Mouse (Mus musculus): ENCODE data around the gene Zfp36l1. TPM values are rescaled to one million over a fixed set of nuclear protein-coding genes. Genes with fewer than 3 reads are reported as not detected.
A peak's percentile ranks its signal among the peaks of the same experiment; 100 is the strongest.

The Zfp36l1 gene
- polyA plus RNA-seq (2012; rRNA removed) = 141 and 167 TPM in 2 replicates

DNA sequence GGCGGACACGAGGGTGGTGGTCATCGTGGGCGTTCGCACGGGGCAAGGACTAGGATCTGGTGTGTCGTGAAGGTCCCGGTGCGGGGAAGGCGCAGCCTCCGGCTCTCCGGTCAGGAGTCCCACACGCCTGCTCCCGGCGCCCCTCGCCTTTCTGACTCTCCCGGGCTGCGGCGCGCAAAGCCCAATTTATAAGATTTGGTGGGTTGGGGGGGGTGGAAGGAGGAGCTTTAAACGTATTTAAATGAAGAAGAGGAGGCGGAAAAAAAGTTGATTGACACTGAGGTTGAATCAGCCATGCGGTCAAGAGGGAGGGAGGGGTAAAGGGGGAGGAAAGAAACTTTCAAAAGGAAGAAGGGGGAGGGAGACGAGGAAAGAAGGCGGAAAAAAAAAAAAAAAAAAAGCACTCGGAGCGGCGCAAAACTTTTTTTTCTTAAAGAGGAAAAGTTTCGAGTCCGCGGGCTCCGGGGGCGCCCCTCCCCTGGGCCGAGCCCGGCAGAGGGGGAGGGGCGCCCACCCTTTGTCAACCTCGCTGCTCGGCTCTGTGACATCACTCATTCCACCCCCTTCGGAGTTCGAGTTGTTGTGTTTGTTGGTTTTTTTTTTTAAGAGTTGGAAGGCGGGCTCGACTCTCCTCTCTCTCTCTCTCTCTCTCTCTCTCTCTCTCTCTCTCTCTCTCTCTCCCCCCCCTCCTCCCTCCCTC, at the start of gene Zfp36l1:
Gene Zfp36l1, minus strand, starts transcription at position 162 of the 700 bp plus-strand sequence.
- peak; percentile 99 for DNase-seq (ENCODE audit: low spot score)

DNA sequence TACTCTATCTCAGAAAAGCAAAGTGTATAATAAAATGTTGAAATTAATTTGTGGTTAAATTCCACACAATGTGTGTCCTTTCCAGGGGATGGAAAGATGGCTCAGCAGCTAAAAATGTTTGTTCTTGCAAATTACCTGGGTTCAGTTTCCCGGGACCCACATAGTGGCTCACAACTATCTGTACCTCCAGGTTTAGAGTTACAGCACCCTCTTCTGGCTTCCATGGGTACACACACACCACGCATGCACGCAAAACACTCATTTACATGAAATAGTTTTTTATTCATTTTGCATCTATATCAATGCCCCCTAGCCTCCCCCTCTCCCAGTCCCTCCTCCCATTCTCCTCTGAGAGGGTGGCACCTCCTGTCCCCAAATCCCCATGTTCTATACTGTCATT, 49.6 kb upstream of the Zfp36l1 start:
- DNase-seq (ENCODE audit: low spot score) = no peak

DNA sequence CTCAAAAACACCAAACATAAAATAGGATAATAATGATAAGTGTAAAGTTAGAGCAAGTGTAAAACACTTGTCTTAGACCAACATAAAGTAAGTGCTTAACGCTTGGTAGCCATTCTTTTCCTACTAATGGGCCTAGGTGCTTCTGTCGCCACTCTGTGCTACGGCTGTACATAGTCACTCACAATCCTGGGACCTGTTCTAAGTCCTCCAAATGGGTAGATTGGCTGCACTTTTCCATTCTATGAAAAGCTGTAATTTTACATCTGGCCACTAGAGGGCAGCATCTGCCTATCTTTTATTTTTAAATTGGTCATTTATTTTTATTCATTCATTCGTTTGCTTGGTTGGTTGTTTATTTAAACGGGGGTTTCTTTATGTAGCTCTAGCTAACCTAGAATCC, 44.9 kb upstream of the Zfp36l1 start:
- no peak for DNase-seq (ENCODE audit: low spot score)

GRCm38 (mm10) chr12:80153687-80154326, 41.0 kb upstream of the Zfp36l1 start:
- DNase-seq (ENCODE audit: low spot score) = no peak

- DNase-seq (ENCODE audit: low spot score) = no peak
These were observed 40.3 kb upstream of the Zfp36l1 start for GRCm38 (mm10) chr12:80153078-80153477.

GRCm38 (mm10) chr12:80151821-80152220, 39.0 kb upstream of the Zfp36l1 start:
- no peak for DNase-seq (ENCODE audit: low spot score)

GRCm38 (mm10) chr12:80150624-80151023, 37.8 kb upstream of the Zfp36l1 start:
- DNase-seq (ENCODE audit: low spot score) = no peak

DNA sequence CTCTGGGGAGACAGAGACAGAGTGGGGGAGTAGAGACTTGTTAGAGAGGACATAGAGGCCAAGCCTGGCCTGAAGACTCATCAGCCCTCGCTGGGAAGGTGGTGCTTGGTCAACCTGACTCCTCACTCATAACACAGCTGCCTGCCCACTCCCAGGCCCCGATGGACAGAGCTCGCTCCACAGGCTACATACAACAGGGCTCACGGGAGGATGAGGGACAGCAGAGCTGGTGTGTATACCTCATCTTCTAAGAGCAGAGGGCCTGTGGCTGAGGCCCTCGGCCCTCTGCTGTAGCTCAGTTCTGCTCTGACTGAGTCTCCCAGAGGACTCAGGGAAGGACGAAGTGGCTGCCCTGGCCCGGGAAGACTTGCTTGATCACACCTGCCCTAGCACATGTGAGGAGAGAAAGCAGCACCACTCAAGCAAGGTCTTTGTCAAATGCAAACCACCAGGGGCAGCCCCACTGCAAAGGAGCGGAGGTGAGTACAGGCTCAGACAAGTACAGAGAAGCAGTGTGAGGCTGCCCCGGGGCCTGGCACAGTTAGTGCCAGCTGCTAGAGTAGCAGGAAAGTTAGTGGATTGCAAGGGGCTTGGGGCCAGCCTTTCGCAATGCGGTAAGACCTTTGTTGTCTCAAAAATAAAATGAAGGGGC, 34.9 kb upstream of the Zfp36l1 start:
- no peak for DNase-seq (ENCODE audit: low spot score)

GRCm38 (mm10) chr12:80146227-80147223, 33.7 kb upstream of the Zfp36l1 start:
- DNase-seq (ENCODE audit: low spot score) = no peak

DNA sequence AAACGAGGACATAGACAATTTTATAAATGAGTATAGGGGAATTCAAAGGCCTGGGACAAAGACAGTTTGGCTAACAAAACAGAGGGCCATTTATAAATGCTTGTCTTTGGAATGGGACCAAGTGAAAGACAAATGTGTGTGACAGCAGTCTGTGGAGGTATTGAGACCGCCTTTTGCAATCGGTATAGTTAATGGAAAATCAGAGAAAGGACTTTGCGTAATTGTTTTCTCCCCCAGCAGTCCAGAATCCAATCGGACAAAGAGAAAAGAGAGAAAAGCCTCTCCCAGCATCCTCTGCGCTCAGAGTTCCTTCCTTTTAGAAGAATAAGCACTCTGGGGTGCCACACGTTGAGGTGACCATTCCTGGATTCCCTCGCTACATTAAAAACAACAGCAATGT, 32.6 kb upstream of the Zfp36l1 start:
- DNase-seq (ENCODE audit: low spot score) = no peak

DNA sequence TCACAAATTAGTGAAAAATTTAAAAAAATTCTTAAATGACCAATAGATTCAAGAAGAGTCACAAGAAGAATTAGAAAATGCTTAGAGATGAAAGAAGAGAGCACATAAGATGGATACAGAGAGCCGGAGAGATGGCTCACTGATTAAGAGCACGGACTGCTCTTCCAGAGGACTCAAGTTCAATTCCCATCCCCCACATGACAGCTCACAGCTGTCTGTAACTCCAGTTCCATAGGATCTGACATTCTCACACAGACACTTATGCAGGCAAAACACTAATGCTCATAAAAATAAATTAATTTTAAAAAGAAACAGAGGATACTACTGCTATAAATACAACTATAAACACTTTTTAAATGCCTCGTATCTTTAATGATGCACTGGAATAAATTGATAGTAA, 32.0 kb upstream of the Zfp36l1 start:
- no peak for DNase-seq (ENCODE audit: low spot score)

DNA sequence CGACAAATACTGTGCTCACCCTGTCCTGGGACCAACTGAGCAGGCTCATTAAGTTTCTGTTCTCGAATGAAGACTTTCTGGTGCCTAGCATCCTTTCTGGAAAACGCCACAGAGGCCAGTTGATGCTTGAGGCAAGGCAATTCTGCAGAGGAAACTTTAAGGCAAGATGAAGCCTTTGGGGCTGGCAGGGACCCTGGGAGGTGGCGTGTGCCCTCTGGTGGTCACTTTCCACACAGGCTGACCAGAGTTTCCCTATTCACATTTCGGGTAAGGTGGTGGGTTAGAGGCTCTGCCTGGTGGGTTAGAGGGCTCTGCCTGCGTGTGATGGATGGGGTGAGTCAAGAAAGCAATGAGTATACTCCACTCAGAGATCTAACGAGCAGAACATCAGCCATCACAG, 28.7 kb upstream of the Zfp36l1 start:
- DNase-seq (ENCODE audit: low spot score) = no peak

GRCm38 (mm10) chr12:80141011-80141410, 28.2 kb upstream of the Zfp36l1 start:
- no peak for DNase-seq (ENCODE audit: low spot score)

DNA sequence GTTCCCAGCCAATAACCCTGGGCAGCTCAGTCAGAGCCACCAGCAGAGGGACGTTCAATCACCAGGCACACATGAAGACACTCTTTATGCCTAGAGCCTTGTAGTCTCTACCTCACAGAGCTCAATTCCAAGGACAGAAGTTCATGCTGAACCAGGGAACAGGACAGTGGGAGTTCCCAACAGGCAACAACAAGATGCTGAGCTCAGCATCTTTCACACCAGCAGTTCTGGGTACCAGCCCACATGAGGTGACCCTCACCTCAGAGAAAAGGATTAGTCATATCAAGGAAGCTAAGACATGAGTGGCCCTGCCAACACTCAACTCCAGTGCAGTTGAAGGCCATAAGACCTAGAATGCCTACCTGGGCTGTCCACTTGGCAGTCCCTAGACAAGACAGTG, 24.9 kb upstream of the Zfp36l1 start:
- DNase-seq (ENCODE audit: low spot score) = no peak

- no peak for DNase-seq (ENCODE audit: low spot score)
These were observed 24.4 kb upstream of the Zfp36l1 start for GRCm38 (mm10) chr12:80137246-80137645.

- DNase-seq (ENCODE audit: low spot score) = no peak
These were observed 23.6 kb upstream of the Zfp36l1 start for GRCm38 (mm10) chr12:80136264-80136930.

GRCm38 (mm10) chr12:80135173-80135572, 22.4 kb upstream of the Zfp36l1 start:
- DNase-seq (ENCODE audit: low spot score) = no peak

GRCm38 (mm10) chr12:80133011-80133545, 20.3 kb upstream of the Zfp36l1 start:
- DNase-seq (ENCODE audit: low spot score) = no peak

DNA sequence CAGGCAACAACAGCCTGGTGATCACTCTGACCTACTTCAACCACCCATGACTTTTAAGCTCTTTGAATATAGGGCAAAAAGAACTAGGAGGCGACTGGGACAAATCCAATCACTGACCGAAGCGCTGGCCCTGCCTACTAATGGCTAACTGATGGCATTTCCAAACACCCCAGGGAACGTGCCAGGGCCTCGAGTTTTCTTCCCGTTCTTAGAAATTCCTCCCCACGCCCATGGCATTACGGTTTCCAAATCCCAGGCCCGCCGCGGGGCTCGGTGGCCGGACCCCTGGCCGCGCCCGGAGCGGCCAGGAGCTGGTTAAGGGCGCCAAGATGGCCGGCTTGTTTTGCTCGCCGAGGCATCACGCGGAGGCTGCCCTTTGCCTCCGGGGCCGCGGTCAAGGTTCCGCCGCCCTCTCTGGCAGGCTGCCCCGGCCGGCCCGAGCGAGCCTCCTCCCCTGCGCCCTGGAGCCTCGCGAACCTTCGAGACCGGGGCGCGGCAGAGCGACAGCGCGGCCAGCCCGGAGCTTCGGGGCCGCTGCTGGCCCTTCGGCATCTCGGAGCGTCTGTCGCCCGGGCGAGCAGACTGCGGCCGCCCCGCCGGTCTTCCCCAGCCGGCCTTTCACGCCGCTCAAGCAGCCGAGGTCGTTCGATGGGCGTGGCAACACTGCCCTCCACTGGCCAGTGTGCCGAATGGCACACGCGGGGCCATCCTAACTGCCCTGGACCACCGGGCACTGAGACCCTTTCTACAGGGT, 19.6 kb upstream of the Zfp36l1 start:
- DNase-seq (ENCODE audit: low spot score) = peak; percentile 93
